Mouse (Mus musculus) adrenal gland, adult 2 months (tissue): ENCODE results near the gene Bcor. TPM values are rescaled to one million over a fixed set of nuclear protein-coding genes. Genes with fewer than 3 reads are reported as not detected.

Source experiments
- DNase-seq: peaks from one replicate; pipeline ENCODE4 v3.0.0; 2021
- polyA plus RNA-seq: library from polyadenylated mRNA; depleted of rRNA; stranded (reverse); fragments of >200 nt; gene quantifications from 2 replicates; pipeline ENCODE4 v1.2.3, GENCODE M21; 2012
- total RNA-seq, 2 experiments: library from RNA; stranded (reverse); gene quantifications; 2 replicates each; pipeline ENCODE4 v1.2.3; 2021

The Bcor gene
- total and polyA plus RNA-seq, 3 experiments: 9.3 to 16.9 (median 11.8) TPM

- peak; percentile 30 for DNase-seq
Measured at GRCm38 (mm10) chrX:12151269-12151995, 8.7 kb downstream of the Bcor start.

DNA sequence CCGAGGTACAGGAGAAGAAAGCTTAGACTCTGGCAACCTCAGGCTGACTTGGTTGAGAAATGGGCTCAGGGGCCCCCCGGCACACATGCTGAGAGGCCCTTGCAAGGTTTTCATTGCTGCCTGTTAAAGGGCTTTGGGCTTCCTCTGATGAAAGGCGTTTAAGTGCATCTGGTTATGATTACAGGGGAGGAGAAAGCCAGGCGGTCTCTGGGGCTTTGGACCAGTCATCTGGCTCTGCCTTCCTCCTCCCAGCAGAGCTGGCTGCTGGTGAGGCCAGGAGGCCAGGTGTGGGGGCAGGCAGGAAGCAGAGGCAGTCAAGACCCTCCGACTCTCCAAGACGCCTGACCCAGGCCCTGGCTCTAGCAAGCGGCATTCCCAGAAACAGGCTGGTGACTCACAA, 9.7 kb downstream of the Bcor start:
- DNase-seq: no peak

DNA sequence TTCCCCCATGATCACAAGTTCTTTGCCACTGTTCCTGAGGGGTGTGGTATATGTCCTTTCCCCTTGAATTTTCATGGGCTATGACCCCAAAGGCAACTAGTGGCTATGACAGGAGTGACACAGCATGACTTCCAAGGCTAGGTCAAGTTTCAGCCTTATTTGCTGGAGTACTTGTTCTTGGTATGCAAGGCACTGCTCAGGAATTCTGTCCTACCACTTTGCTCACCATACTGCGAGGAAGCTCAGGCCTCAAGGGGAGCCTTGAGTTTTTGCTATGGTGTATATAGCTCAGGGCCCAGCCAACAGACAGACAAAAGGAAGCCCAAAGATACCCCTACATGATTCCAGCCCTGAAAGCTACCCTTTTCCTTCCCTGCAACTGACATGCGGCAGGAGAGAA, 13.9 kb downstream of the Bcor start:
- no peak for DNase-seq

- DNase-seq: no peak
Measured at GRCm38 (mm10) chrX:12142832-12143231, 17.3 kb downstream of the Bcor start.

- peak; percentile 62 for DNase-seq
Measured at GRCm38 (mm10) chrX:12140086-12140740, 19.9 kb downstream of the Bcor start.

- DNase-seq: no peak
Measured at GRCm38 (mm10) chrX:12138266-12138665, 21.9 kb downstream of the Bcor start.

GRCm38 (mm10) chrX:12137121-12137521, 23.0 kb downstream of the Bcor start:
- no peak for DNase-seq

GRCm38 (mm10) chrX:12136261-12137101, 23.7 kb downstream of the Bcor start:
- peak; percentile 79 for DNase-seq

GRCm38 (mm10) chrX:12135121-12136111, 24.7 kb downstream of the Bcor start:
- peak; percentile 86 for DNase-seq

- DNase-seq: peak; percentile 77
Measured at GRCm38 (mm10) chrX:12134541-12134940, 25.6 kb downstream of the Bcor start.

DNA sequence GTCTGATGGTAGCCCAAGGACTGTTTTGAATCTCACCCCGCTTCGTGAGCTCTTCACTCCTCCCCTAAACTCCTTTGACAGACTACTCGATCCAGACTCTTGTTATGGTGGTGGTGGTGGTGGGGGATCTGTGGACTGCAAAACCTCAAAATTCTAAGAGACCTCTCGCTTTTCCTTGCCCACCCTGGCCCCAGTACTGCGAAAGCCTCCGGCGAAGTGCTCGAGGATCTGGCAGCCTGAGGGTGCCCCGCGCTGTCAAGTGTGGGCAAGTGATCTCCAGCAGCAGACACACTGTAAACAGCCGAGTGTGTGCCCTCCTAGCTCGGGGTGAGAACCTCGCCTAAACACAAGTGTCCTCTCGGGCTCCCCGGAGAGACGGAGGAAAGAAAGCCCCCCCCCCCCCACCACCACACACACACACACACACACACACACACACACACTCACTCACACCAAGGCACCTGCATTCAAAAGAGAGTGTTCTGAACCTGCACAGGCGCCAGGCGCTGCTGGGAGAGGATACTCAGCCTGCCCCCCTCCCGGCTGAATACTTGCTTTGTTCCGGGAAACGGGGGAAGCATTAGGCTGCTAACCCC, 26.2 kb downstream of the Bcor start:
- no peak for DNase-seq

DNA sequence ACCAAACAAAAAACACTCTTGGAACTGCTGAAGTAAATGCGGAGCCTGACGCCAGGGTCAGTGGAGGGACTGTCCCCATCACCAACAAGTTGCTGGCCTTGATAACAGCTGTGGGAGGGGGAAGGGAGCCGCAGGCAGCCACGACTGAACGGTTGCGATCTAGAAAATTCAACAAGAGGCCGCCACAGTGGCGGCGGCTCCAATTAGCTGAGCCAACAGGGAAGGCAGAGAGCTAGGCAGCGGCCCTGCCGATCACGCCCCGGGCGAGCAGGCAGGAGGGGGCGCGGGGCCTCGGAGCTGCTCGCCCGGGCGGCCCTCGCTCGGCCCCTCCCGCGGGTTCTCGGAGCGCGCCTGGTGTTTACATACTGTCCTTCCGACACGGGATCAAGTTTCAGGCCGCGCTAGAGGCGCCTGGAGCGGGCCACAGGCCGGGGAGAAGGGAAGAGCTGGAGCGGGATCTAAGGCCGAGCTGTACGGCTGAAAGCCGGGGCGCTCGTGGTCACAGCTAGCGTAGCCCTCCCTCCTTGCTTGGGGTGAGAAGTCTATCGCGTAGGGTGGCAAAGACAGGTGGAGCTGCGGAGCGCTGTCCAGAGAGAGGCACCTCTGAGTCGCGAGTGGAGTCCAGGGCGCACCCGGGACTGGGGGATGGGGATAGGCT, 26.8 kb downstream of the Bcor start:
- peak; percentile 68 for DNase-seq

DNA sequence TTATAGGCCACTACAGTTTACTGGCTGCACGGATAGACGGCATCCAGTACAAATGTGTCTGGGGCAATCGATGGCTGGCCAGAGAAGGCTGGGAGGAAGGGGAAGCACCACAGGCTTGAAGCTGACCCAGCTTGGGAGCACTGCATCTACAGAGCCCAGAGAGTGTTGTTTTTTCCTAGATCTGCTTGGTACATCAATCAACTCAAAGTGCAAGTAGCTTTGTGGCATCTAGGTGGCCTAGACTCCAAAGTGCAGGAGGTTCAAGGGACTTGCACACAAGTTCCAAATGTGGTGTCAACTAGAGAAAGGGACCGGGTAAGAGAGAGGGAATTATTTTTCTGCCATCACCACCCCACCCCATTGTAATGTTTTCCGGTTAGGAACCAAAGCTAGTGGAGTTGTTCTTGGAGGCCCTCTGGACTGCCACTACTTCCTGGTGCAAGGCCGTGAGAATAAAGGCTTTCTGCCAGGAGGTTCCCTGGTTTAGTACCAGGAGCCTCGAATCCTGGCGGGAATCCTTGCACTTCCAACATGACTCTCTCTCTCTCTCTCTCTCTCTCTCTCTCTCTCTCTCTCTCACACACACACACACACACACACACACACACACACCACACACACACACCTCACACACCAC, 27.5 kb downstream of the Bcor start:
- peak; percentile 34 for DNase-seq

- DNase-seq: no peak
Measured at GRCm38 (mm10) chrX:12129828-12130809, 30.0 kb downstream of the Bcor start.

- DNase-seq: peak; percentile 87
Measured at GRCm38 (mm10) chrX:12129230-12129629, 30.9 kb downstream of the Bcor start.

- DNase-seq: peak; percentile 65
Measured at GRCm38 (mm10) chrX:12128165-12129083, 31.7 kb downstream of the Bcor start.

- no peak for DNase-seq
Measured at GRCm38 (mm10) chrX:12127799-12128164, 32.4 kb downstream of the Bcor start.
